Mouse (Mus musculus) effector memory CD4-positive, alpha-beta T cell, adult 5 months (primary cell): Measurements from ENCODE around the gene Wdr5b. TPM values are rescaled to one million over a fixed set of nuclear protein-coding genes. Genes with fewer than 3 reads are reported as not detected.

Source experiments
- polyA plus RNA-seq: library from polyadenylated mRNA; unstranded; fragments of 100-300 nt; shearing (Covaris generic); gene quantifications from one replicate; pipeline ENCODE4 v1.2.1, GENCODE M21; 2017

The Wdr5b gene
- 2.6 TPM for polyA plus RNA-seq

DNA sequence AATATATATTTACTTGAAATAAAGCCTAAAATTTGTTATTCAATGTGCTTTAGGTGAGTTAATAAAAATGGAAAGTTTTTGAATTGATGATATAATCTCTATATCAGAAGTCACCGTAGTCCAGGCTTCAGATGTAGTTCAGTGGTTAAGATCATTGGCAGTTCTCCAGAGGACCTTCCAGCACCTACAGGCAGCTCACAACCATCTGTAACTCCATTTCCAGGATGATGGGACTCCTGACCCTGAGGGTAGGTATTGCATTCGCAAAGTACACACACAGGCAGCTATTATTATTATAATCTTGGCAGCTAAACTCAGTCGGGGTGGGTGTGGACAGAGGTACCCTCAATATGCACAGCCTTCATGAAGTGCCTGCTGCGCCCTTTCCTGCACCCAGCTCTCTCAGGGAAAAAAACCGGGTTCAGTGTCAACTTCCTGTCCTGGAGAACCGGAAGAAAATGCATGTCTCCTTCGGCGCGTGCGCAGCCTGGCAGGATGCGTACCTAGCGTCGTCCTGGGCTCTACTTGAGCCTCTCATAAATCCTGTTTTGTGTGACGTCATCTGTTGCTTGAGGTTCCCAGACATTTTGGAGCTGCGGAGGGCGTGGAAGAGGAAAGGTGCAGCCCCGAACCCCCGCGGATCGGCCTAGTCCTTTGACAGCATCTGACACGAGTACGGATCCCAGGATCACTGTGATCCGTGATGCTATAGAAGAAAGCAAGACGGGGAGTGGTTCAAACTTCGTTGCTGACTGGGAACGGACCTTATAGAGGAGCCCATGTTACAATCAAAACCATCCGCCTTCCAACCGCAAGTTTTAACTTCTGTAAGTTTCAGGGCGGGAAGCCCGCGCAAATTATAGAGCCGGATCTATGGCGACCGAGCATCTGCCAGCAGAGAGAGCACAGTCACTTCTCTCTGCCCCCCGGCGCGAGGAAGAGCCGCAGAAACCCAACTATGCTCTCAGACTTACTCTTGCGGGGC, at the start of gene Wdr5b:
Wdr5b (plus strand) TSS at position 551 of the 985 bp plus-strand sequence.

GRCm38 (mm10) chr16:36071450-36072379, 30.7 kb downstream of the Wdr5b start, which contains the start of the genes Fam162a and Ccdc58:
Gene Fam162a, minus strand, starts transcription at chr16:36071594.
Gene Ccdc58, plus strand, starts transcription at chr16:36071685.

Other genes with a start within 250 kb of the Wdr5b start
- 43.6 TPM for gene Parp14, start 169.6 kb upstream of the Wdr5b start, polyA plus RNA-seq
- 37.4 TPM for gene Parp9, start 102.7 kb upstream of the Wdr5b start, polyA plus RNA-seq
- 22.8 TPM for gene Dtx3l, start 102.0 kb upstream of the Wdr5b start, polyA plus RNA-seq
- 214 TPM for gene Kpna1, start 62.4 kb upstream of the Wdr5b start, polyA plus RNA-seq
- 56.6 TPM for gene Fam162a, start 30.4 kb downstream of the Wdr5b start, polyA plus RNA-seq
- 20.7 TPM for gene Ccdc58, start 30.5 kb downstream of the Wdr5b start, polyA plus RNA-seq
- gene Csta1, start 90.1 kb downstream of the Wdr5b start, polyA plus RNA-seq: not detected
- not detected for gene Stfa2l1, start 115.6 kb downstream of the Wdr5b start, polyA plus RNA-seq
- gene Gm5483, start 143.0 kb downstream of the Wdr5b start, polyA plus RNA-seq: not detected
- not detected for gene Gm5416, start 169.2 kb downstream of the Wdr5b start, polyA plus RNA-seq
- not detected for gene 2010005H15Rik, start 180.3 kb downstream of the Wdr5b start, polyA plus RNA-seq
- not detected for gene Stfa1, start 235.8 kb downstream of the Wdr5b start, polyA plus RNA-seq